Comparison of ENCODE assay signal across 10 mouse cellular contexts in genomic region chr17:25835816-25836215, GRCm38 (mm10). TPM values are rescaled to one million over a fixed set of nuclear protein-coding genes. Genes with fewer than 3 reads are reported as not detected.
DNase-seq lines count a peak whose midpoint lies in the region; ATAC-seq and TF ChIP-seq lines count a peak whose summit lies in the region.
"Had no signal": no experiment of that assay in that cellular context is flagged by ENCODE, and none has a peak within 500 bp of the region (broad histone marks: within the 10 kb centered on the region; RNA-seq: fewer than 3 reads in every experiment).

No protein-coding gene starts in this region.

- no peak for DNase-seq in heart, adult 18-20 months
- DNase-seq in liver, embryonic 13.5 days, result no peak
- DNase-seq in gastrocnemius, postnatal 4 days (ENCODE audit: low spot score in 2 of 2), result no peak
- DNase-seq in right cerebral cortex, postnatal 14 days, result no peak
- DNase-seq: cerebellum, adult 11 months; lung, adult 18-20 months had no signal

- 95% methylated on average over 16 of the region's 16 CpGs for WGBS in heart, embryonic 12.5 days
- WGBS in forebrain, embryonic 15.5 days, result 94% methylated on average over 16 of the region's 16 CpGs
- WGBS in liver, embryonic 13.5 days (ENCODE audit: insufficient replicate concordance), result 88% methylated on average over 16 of the region's 16 CpGs

- no peak for TF ChIP-seq CTCF in cortical plate, adult 2 months (IDR thresholded peaks at IDR 0.05; ENCODE audit: extremely low read depth, insufficient read depth, low read length)

- ATAC-seq in heart, embryonic 12.5 days (ENCODE audit: insufficient number of reproducible peaks, low FRiP score), result no peak
- no peak for ATAC-seq in forebrain, embryonic 15.5 days (replicated peaks)
- no peak for ATAC-seq in liver, embryonic 13.5 days (ENCODE audit: low read depth)
- no peak for ATAC-seq in granulocyte monocyte progenitor cell, adult 5-6 weeks (replicated peaks; ENCODE audit: poor library complexity, severe bottlenecking)

- no peak overlapping the region for H3K27ac ChIP-seq in heart, embryonic 12.5 days (ENCODE audit: poor library complexity, severe bottlenecking)
- peak overlapping the region; percentile 69; the same call in 1 of the 2 replicates for H3K27ac ChIP-seq in cortical plate, adult 2 months (ENCODE audit: insufficient read depth, low read length)
- H3K27ac ChIP-seq in forebrain, embryonic 15.5 days (replicated peaks), result peak overlapping the region; percentile 80; the same call in 1 of the 2 replicates
- H3K27ac ChIP-seq in liver, embryonic 13.5 days, result no peak overlapping the region

- peaks cover 62% of the 10 kb centered on the region for H3K4me1 ChIP-seq in heart, embryonic 12.5 days (replicated peaks)
- H3K4me1 ChIP-seq in cortical plate, adult 2 months (ENCODE audit: control insufficient read depth, insufficient read depth, low read length), result peaks cover 6% of the 10 kb centered on the region
- peaks cover 67% of the 10 kb centered on the region for H3K4me1 ChIP-seq in forebrain, embryonic 15.5 days
- H3K4me1 ChIP-seq in liver, embryonic 13.5 days (replicated peaks), result peaks cover 85% of the 10 kb centered on the region

- H3K36me3 ChIP-seq in heart, embryonic 12.5 days, result peaks cover 53% of the 10 kb centered on the region
- H3K36me3 ChIP-seq in forebrain, embryonic 15.5 days, result peaks cover 30% of the 10 kb centered on the region
- peaks cover 62% of the 10 kb centered on the region for H3K36me3 ChIP-seq in liver, embryonic 13.5 days

- 0 out of 2 replicates have a peak overlapping the region, but pooled peaks have one; percentile 46 for H3K4me3 ChIP-seq in heart, embryonic 12.5 days
- H3K4me3 ChIP-seq in cortical plate, adult 2 months (ENCODE audit: insufficient read depth, low read length), result peak overlapping the region; percentile 51; the same call in 1 of the 2 replicates
- peak overlapping the region; percentile 51; the same call in 1 of the 2 replicates for H3K4me3 ChIP-seq in forebrain, embryonic 15.5 days
- no peak overlapping the region for H3K4me3 ChIP-seq in liver, embryonic 13.5 days (replicated peaks)

- no peaks in the 10 kb centered on the region for H3K9me3 ChIP-seq in heart, embryonic 12.5 days (replicated peaks)
- H3K9me3 ChIP-seq in forebrain, embryonic 15.5 days, result no peaks in the 10 kb centered on the region
- no peaks in the 10 kb centered on the region for H3K9me3 ChIP-seq in liver, embryonic 13.5 days (replicated peaks)

- H3K9ac ChIP-seq in heart, embryonic 12.5 days, result peak overlapping the region; percentile 72
- H3K9ac ChIP-seq in forebrain, embryonic 15.5 days (replicated peaks), result no peak overlapping the region
- H3K9ac ChIP-seq in liver, embryonic 13.5 days, result no peak overlapping the region

- H3K27me3 ChIP-seq in heart, embryonic 12.5 days (replicated peaks), result no peaks in the 10 kb centered on the region
- H3K27me3 ChIP-seq in forebrain, embryonic 15.5 days, result no peaks in the 10 kb centered on the region
- H3K27me3 ChIP-seq in liver, embryonic 13.5 days, result no peaks in the 10 kb centered on the region

- peak overlapping the region; percentile 94 for H3K4me2 ChIP-seq in heart, embryonic 12.5 days
- H3K4me2 ChIP-seq in forebrain, embryonic 15.5 days (replicated peaks), result peak overlapping the region; percentile 81
- peak overlapping the region; percentile 73; the same call in 1 of the 2 replicates for H3K4me2 ChIP-seq in liver, embryonic 13.5 days

- no peak for TF ChIP-seq POLR2A in cortical plate, adult 2 months (IDR thresholded peaks at IDR 0.05; ENCODE audit: extremely low read depth, insufficient read depth, low read length)

RNA-seq across cellular contexts. Expression of gene Rhbdl1, which starts 1.3 kb away (rescaled TPM):
- polyA plus RNA-seq in heart, embryonic 12.5 days (2016; fragmentation: Nextera tagmentation; extraction: Ambion mirVana), result 1.6 and 2.4 TPM in 2 replicates
- total RNA-seq in heart, adult 18-20 months (2021), result 1 to 10 TPM; 1.8 to 2.3 TPM
- 109 and 118 TPM in 2 replicates for polyA plus RNA-seq in cortical plate, adult 2 months (2012; rRNA removed)
- polyA plus RNA-seq in forebrain, embryonic 15.5 days (2015; fragmentation: Nextera tagmentation; extraction: Ambion mirVana), result 29.1 and 30.8 TPM in 2 replicates
- 0.20 and 0.30 TPM in 2 replicates for polyA plus RNA-seq in liver, embryonic 13.5 days (2015; fragmentation: Nextera tagmentation; extraction: Ambion mirVana)
- total RNA-seq in gastrocnemius, postnatal 4 days (2021), result 1 to 10 TPM; 7.6 to 10.0 TPM
- 1.1 and 3.0 TPM in 2 replicates for total RNA-seq in granulocyte monocyte progenitor cell, adult 5-6 weeks (2014; fragmentation: Nextera tagmentation)
- not detected in 2 replicates for total RNA-seq in granulocyte monocyte progenitor cell, adult 5-6 weeks (2017)

RNA-seq across cellular contexts. Expression of gene Stub1, which starts 2.6 kb away (rescaled TPM):
- 271 and 272 TPM in 2 replicates for polyA plus RNA-seq in heart, embryonic 12.5 days (2016; fragmentation: Nextera tagmentation; extraction: Ambion mirVana)
- 100 to 1,000 TPM; 113 to 128 TPM for total RNA-seq in heart, adult 18-20 months (2021)
- polyA plus RNA-seq in cortical plate, adult 2 months (2012; rRNA removed), result 284 and 299 TPM in 2 replicates
- polyA plus RNA-seq in forebrain, embryonic 15.5 days (2015; fragmentation: Nextera tagmentation; extraction: Ambion mirVana), result 308 and 313 TPM in 2 replicates
- polyA plus RNA-seq in liver, embryonic 13.5 days (2015; fragmentation: Nextera tagmentation; extraction: Ambion mirVana), result 130 TPM in 2 replicates
- total RNA-seq in gastrocnemius, postnatal 4 days (2021), result 100 to 1,000 TPM; 116 to 134 TPM
- 112 and 131 TPM in 2 replicates for total RNA-seq in granulocyte monocyte progenitor cell, adult 5-6 weeks (2014; fragmentation: Nextera tagmentation)
- total RNA-seq in granulocyte monocyte progenitor cell, adult 5-6 weeks (2017), result 99.3 and 101 TPM in 2 replicates

RNA-seq across cellular contexts. Expression of gene Gm20683, which starts 5.7 kb away (rescaled TPM):
- polyA plus RNA-seq in heart, embryonic 12.5 days (2016; fragmentation: Nextera tagmentation; extraction: Ambion mirVana), result 1.3 and 1.6 TPM in 2 replicates
- total RNA-seq in heart, adult 18-20 months (2021), result 1 to 10 TPM; 1.2 to 3.3 TPM
- 40.8 and 45.0 TPM in 2 replicates for polyA plus RNA-seq in cortical plate, adult 2 months (2012; rRNA removed)
- polyA plus RNA-seq in forebrain, embryonic 15.5 days (2015; fragmentation: Nextera tagmentation; extraction: Ambion mirVana), result 8.3 and 10.1 TPM in 2 replicates
- 0.28 and 0.57 TPM in 2 replicates for polyA plus RNA-seq in liver, embryonic 13.5 days (2015; fragmentation: Nextera tagmentation; extraction: Ambion mirVana)
- total RNA-seq in gastrocnemius, postnatal 4 days (2021), result 1 to 10 TPM; 5.4 to 7.6 TPM
- 1.2 TPM in 1 of 2 replicates, not detected in the other for total RNA-seq in granulocyte monocyte progenitor cell, adult 5-6 weeks (2014; fragmentation: Nextera tagmentation)
- total RNA-seq in granulocyte monocyte progenitor cell, adult 5-6 weeks (2017), result 0.41 and 1.2 TPM in 2 replicates

RNA-seq across cellular contexts. Expression of gene Jmjd8, which starts 7.1 kb away (rescaled TPM):
- polyA plus RNA-seq in heart, embryonic 12.5 days (2016; fragmentation: Nextera tagmentation; extraction: Ambion mirVana), result 38.1 and 41.8 TPM in 2 replicates
- 10 to 100 TPM; 28.0 to 34.0 TPM for total RNA-seq in heart, adult 18-20 months (2021)
- polyA plus RNA-seq in cortical plate, adult 2 months (2012; rRNA removed), result 55.6 and 58.1 TPM in 2 replicates
- 65.9 and 67.0 TPM in 2 replicates for polyA plus RNA-seq in forebrain, embryonic 15.5 days (2015; fragmentation: Nextera tagmentation; extraction: Ambion mirVana)
- polyA plus RNA-seq in liver, embryonic 13.5 days (2015; fragmentation: Nextera tagmentation; extraction: Ambion mirVana), result 21.7 and 26.9 TPM in 2 replicates
- total RNA-seq in gastrocnemius, postnatal 4 days (2021), result 10 to 100 TPM; 31.6 to 32.4 TPM
- 19.5 and 23.1 TPM in 2 replicates for total RNA-seq in granulocyte monocyte progenitor cell, adult 5-6 weeks (2014; fragmentation: Nextera tagmentation)
- total RNA-seq in granulocyte monocyte progenitor cell, adult 5-6 weeks (2017), result 15.2 and 23.4 TPM in 2 replicates

RNA-seq across cellular contexts. Expression of gene Rhot2, which starts 8.8 kb away (rescaled TPM):
- polyA plus RNA-seq in heart, embryonic 12.5 days (2016; fragmentation: Nextera tagmentation; extraction: Ambion mirVana), result 24.0 and 24.9 TPM in 2 replicates
- 100 to 1,000 TPM; 138 to 140 TPM for total RNA-seq in heart, adult 18-20 months (2021)
- 108 and 119 TPM in 2 replicates for polyA plus RNA-seq in cortical plate, adult 2 months (2012; rRNA removed)
- polyA plus RNA-seq in forebrain, embryonic 15.5 days (2015; fragmentation: Nextera tagmentation; extraction: Ambion mirVana), result 15.2 and 16.1 TPM in 2 replicates
- 12.8 and 13.5 TPM in 2 replicates for polyA plus RNA-seq in liver, embryonic 13.5 days (2015; fragmentation: Nextera tagmentation; extraction: Ambion mirVana)
- total RNA-seq in gastrocnemius, postnatal 4 days (2021), result 10 to 100 TPM; 34.9 to 41.5 TPM
- total RNA-seq in granulocyte monocyte progenitor cell, adult 5-6 weeks (2014; fragmentation: Nextera tagmentation), result 28.3 and 35.5 TPM in 2 replicates
- total RNA-seq in granulocyte monocyte progenitor cell, adult 5-6 weeks (2017), result 11.9 and 17.8 TPM in 2 replicates

Comparison
In these comparisons a context has a peak if more than half of its experiments do, and no peak if none do; other contexts are left out.
1. H3K27ac ChIP-seq: peak in cortical plate, adult 2 months (single experiment) and forebrain, embryonic 15.5 days (single experiment); none in heart, embryonic 12.5 days (single experiment) and liver, embryonic 13.5 days (single experiment).
2. Peak in every context shown above with its lines, with median percentiles within 50 percentile points of each other: H3K4me2 ChIP-seq.